Mouse (Mus musculus) ES-E14 (cell line): Measurements from ENCODE around the gene C130073F10Rik. TPM values are rescaled to one million over a fixed set of nuclear protein-coding genes. Genes with fewer than 3 reads are reported as not detected.
"Not testable (repeated sequence)": the region's sequence is repeated elsewhere in the genome, so short reads cannot be mapped to it uniquely, and the experiment has no call there.

Experiments used
- DNase-seq: peaks from one replicate; pipeline ENCODE4 v3.0.0-alpha.2; 2013; ENCODE audit warnings: low read depth, low spot score
- H3K27ac ChIP-seq: 2 replicates; pipeline ENCODE4 v1.5.1; 2012; ENCODE audit warnings: low read depth, mild to moderate bottlenecking, low read length, moderate library complexity, mixed read lengths; ENCODE audit not compliant: poor library complexity, insufficient read depth, severe bottlenecking
- H3K36me3 ChIP-seq: 2 replicates; pipeline ENCODE4 v1.6.1; 2012; ENCODE audit warnings: mild to moderate bottlenecking, low read length, moderate library complexity, mixed read lengths; ENCODE audit not compliant: control insufficient read depth, poor library complexity, insufficient read depth, severe bottlenecking
- H3K4me1 ChIP-seq, 2 experiments: fragments of 150-350 bp in 1 of 2; sonication (generic) in 1 of 2; 2 replicates each; pipeline ENCODE4 v1.6.1; 2012; ENCODE audit warnings: low read length in 2 of 2, mild to moderate bottlenecking in 1 of 2, mixed read lengths in 1 of 2; ENCODE audit not compliant: control insufficient read depth in 2 of 2, insufficient read depth in 2 of 2, poor library complexity in 1 of 2
- H3K4me3 ChIP-seq, 2 experiments: fragments of 150-350 bp in 1 of 2; sonication (generic) in 1 of 2; 2 replicates each; pipeline ENCODE4 v1.5.1; 2012; ENCODE audit warnings: low read length in 2 of 2, low read depth in 1 of 2, mild to moderate bottlenecking in 1 of 2, mixed read lengths in 1 of 2; ENCODE audit not compliant: insufficient read depth in 1 of 2, poor library complexity in 1 of 2, severe bottlenecking in 1 of 2
- H3K9ac ChIP-seq: 2 replicates; pipeline ENCODE4 v1.6.1; 2012; ENCODE audit warnings: low read depth, mild to moderate bottlenecking, low read length, mixed read lengths; ENCODE audit not compliant: poor library complexity, insufficient read depth, severe bottlenecking
- H3K9me3 ChIP-seq: fragments of 150-350 bp; sonication (generic); 2 replicates; pipeline ENCODE4 v1.6.1; 2012; ENCODE audit warnings: low read depth, mild to moderate bottlenecking, low read length; ENCODE audit not compliant: control insufficient read depth, insufficient read depth
- CHD2 ChIP-seq: IDR thresholded peaks from 2 replicates; pipeline ENCODE4 v1.6.1; 2014; ENCODE audit warnings: mild to moderate bottlenecking, low read depth, low read length, inconsistent platforms
- HCFC1 ChIP-seq: IDR thresholded peaks from 2 replicates; pipeline ENCODE4 v1.6.1; 2012; ENCODE audit warnings: low read length, inconsistent platforms, borderline replicate concordance; ENCODE audit not compliant: insufficient read depth
- MAFK ChIP-seq: IDR thresholded peaks from 2 replicates; pipeline ENCODE4 v1.6.1; 2014; ENCODE audit warnings: mild to moderate bottlenecking, low read depth, low read length, inconsistent platforms; ENCODE audit not compliant: insufficient read depth
- ZC3H11A ChIP-seq: IDR thresholded peaks from 2 replicates; pipeline ENCODE4 v1.6.1; 2012; ENCODE audit warnings: low read depth, mild to moderate bottlenecking, inconsistent platforms, low read length, borderline replicate concordance
- ZNF384 ChIP-seq: IDR thresholded peaks from 2 replicates; pipeline ENCODE4 v1.6.1; 2012; ENCODE audit warnings: low read depth, low read length, inconsistent platforms
- in situ Hi-C, 2 experiments: fragments of 600-800 bp; cut with MboI; formaldehyde crosslinking; loops; one replicate each; pipeline ENCODE4 v1.15.1; 2025; ENCODE audit warnings: low sequenced_read_pairs in 2 of 2, inconsistent platforms in 1 of 2; ENCODE audit not compliant: unreplicated experiment in 2 of 2
- total RNA-seq: library from RNA; depleted of rRNA; stranded (reverse); fragments of 300-350 nt; gene quantifications from 2 replicates; pipeline ENCODE4 v1.2.3, GENCODE M21; 2012; rRNA removed

Gene C130073F10Rik
- 4.2 and 8.8 TPM in 2 replicates for total RNA-seq

- peaks cover 5 to 7% of the 10 kb centered on the region in 2 experiments; a peak in 3 of 4 replicates for H3K4me1 ChIP-seq
- no peak within 1 kb of the TSS for H3K4me3 ChIP-seq
- H3K27ac ChIP-seq = no peak within 1 kb of the TSS
- in situ Hi-C loops = no loop called here
- TF ChIP-seq ZC3H11A (no peak), CHD2 (no peak), HCFC1 (no peak), MAFK (no peak), ZNF384 (no peak)
- H3K9me3 ChIP-seq = no peaks in the 10 kb centered on the region
- DNase-seq = no peak
- H3K36me3 ChIP-seq = no peaks in the 10 kb centered on the region
- H3K9ac ChIP-seq = no peak within 1 kb of the TSS
Measured at GRCm38 (mm10) chr4:101893656-101894420, at the start of gene C130073F10Rik. Gene C130073F10Rik (minus strand): TSS chr4:101893789.

GRCm38 (mm10) chr4:101940107-101940506, 46.5 kb upstream of the C130073F10Rik start, which contains the start of gene Gm12794:
Gene Gm12794 (plus strand): TSS chr4:101940407.
- H3K9ac ChIP-seq, DNase-seq, H3K4me3 ChIP-seq, H3K27ac ChIP-seq, H3K9me3 ChIP-seq, in situ Hi-C loops, H3K4me1 ChIP-seq, H3K36me3 ChIP-seq: not testable (repeated sequence)

- H3K36me3 ChIP-seq, H3K9ac ChIP-seq, in situ Hi-C loops, H3K4me3 ChIP-seq, DNase-seq, H3K27ac ChIP-seq, H3K9me3 ChIP-seq, H3K4me1 ChIP-seq: not testable (repeated sequence)
Measured at GRCm38 (mm10) chr4:101908821-101909220, 15.2 kb upstream of the C130073F10Rik start, which contains the start of gene Gm12800. Gene Gm12800 (plus strand): TSS chr4:101909121.

GRCm38 (mm10) chr4:101889377-101889776, 4.2 kb downstream of the C130073F10Rik start:
- no peak for TF ChIP-seq ZNF384
- TF ChIP-seq MAFK = peak; percentile 37; the same call in 1 of the 2 replicates
- TF ChIP-seq CHD2 = no peak
- H3K27ac ChIP-seq = peak overlapping the region; percentile 54; the same call in 1 of the 2 replicates
- peak; percentile 64 for DNase-seq
- peaks cover 7% of the 10 kb centered on the region; the same call in 1 of the 2 replicates for H3K9me3 ChIP-seq
- H3K4me1 ChIP-seq = peaks cover 6 to 12% of the 10 kb centered on the region in 2 experiments
- in situ Hi-C loops = no loop called here
- H3K4me3 ChIP-seq = no peak overlapping the region
- no peaks in the 10 kb centered on the region for H3K36me3 ChIP-seq
- no peak overlapping the region for H3K9ac ChIP-seq

GRCm38 (mm10) chr4:101883641-101884040, 9.9 kb downstream of the C130073F10Rik start:
- no peaks in the 10 kb centered on the region for H3K36me3 ChIP-seq
- H3K9ac ChIP-seq = no peak overlapping the region
- peak overlapping the region; percentile 73 for H3K27ac ChIP-seq
- no peak overlapping the region for H3K4me3 ChIP-seq
- peaks cover 7% of the 10 kb centered on the region; the same call in 1 of the 2 replicates for H3K9me3 ChIP-seq
- TF ChIP-seq CHD2 = peak; percentile 78
- TF ChIP-seq ZC3H11A = no peak
- H3K4me1 ChIP-seq = peaks cover 0 to 10% of the 10 kb centered on the region in 2 experiments; a peak in 3 of 4 replicates
- in situ Hi-C loops = no loop called here
- peak; percentile 60 for DNase-seq

- H3K27ac ChIP-seq, in situ Hi-C loops, H3K36me3 ChIP-seq, H3K9ac ChIP-seq, H3K4me3 ChIP-seq, H3K9me3 ChIP-seq, DNase-seq, H3K4me1 ChIP-seq: not testable (repeated sequence)
Measured at GRCm38 (mm10) chr4:101875687-101876086, 17.9 kb downstream of the C130073F10Rik start.

- in situ Hi-C loops = loop anchor here in 1 of 2 experiments (25.0 kb wide), 1 partner anchor 115 kb away; the partner anchor contains the start of genes Gm12789 and Gm12790
- not testable (repeated sequence) for H3K27ac ChIP-seq, H3K36me3 ChIP-seq, DNase-seq, H3K9me3 ChIP-seq, H3K4me1 ChIP-seq, H3K9ac ChIP-seq, H3K4me3 ChIP-seq
Measured at GRCm38 (mm10) chr4:101872031-101872430, 21.6 kb downstream of the C130073F10Rik start.
